Mouse (Mus musculus) midbrain, postnatal 0 days (tissue): ENCODE results near the gene Lamp2. TPM values are rescaled to one million over a fixed set of nuclear protein-coding genes. Genes with fewer than 3 reads are reported as not detected.
A peak's percentile ranks its signal among the peaks of the same experiment; 100 is the strongest.
"Not testable (repeated sequence)": the region's sequence is repeated elsewhere in the genome, so short reads cannot be mapped to it uniquely, and the experiment has no call there.

Source experiments
- ATAC-seq: fragments of 200-750 bp; cut with Nextera tagmentation; 2 replicates; pipeline ENCODE4 v1.8.0; 2017; ENCODE audit warnings: moderate number of reproducible peaks, mild to moderate bottlenecking, moderate TSS enrichment, moderate library complexity; ENCODE audit not compliant: low FRiP score
- DNase-seq: peaks from one replicate; pipeline ENCODE4 v3.0.0-alpha.2; 2015; ENCODE audit warnings: low spot score
- H3K27ac ChIP-seq: fragments of 300-500 bp; sonication (generic); 2 replicates; pipeline ENCODE4 v1.5.1; 2014; ENCODE audit warnings: low read depth, mild to moderate bottlenecking, low read length, mixed read lengths
- H3K27me3 ChIP-seq: fragments of 300-500 bp; sonication (generic); 2 replicates; pipeline ENCODE4 v1.6.1; 2014; ENCODE audit warnings: low read length, control low read depth, mixed read lengths; ENCODE audit not compliant: insufficient read depth
- H3K36me3 ChIP-seq: fragments of 300-500 bp; sonication (generic); 2 replicates; pipeline ENCODE4 v1.6.1; 2014; ENCODE audit warnings: low read length, control low read depth, mixed read lengths; ENCODE audit not compliant: insufficient read depth
- H3K4me1 ChIP-seq: fragments of 300-500 bp; sonication (generic); 2 replicates; pipeline ENCODE4 v1.6.1; 2014; ENCODE audit warnings: mild to moderate bottlenecking, control low read depth, antibody characterized with exemption, low read length, mixed read lengths; ENCODE audit not compliant: insufficient read depth
- H3K4me2 ChIP-seq: fragments of 300-500 bp; sonication (generic); 2 replicates; pipeline ENCODE4 v1.6.1; 2014; ENCODE audit warnings: low read depth, mild to moderate bottlenecking, low read length, mixed read lengths; ENCODE audit not compliant: poor library complexity, severe bottlenecking
- H3K4me3 ChIP-seq: fragments of 300-500 bp; sonication (generic); 2 replicates; pipeline ENCODE4 v1.5.1; 2014; ENCODE audit warnings: low read depth, mild to moderate bottlenecking, low read length, moderate library complexity
- H3K9ac ChIP-seq: fragments of 300-500 bp; sonication (generic); replicated peaks from 2 replicates; pipeline ENCODE4 v1.6.1; 2014; ENCODE audit warnings: mild to moderate bottlenecking, low read length, moderate library complexity, mixed read lengths; ENCODE audit not compliant: poor library complexity, severe bottlenecking
- H3K9me3 ChIP-seq: fragments of 300-500 bp; sonication (generic); 2 replicates; pipeline ENCODE4 v1.6.1; 2016; ENCODE audit warnings: low read length, control low read depth
- CTCF ChIP-seq: IDR thresholded peaks from 2 replicates; pipeline ENCODE4 v1.5.1; 2016; ENCODE audit warnings: antibody characterized with exemption, mild to moderate bottlenecking
- WGBS: fragments of 180-500 bp; shearing (Covaris S2); extraction: QIAGEN DNeasy Blood & Tissue Kit; methylation state at CpG from one replicate; pipeline ENCODE4 v1.1.7; 2014; 5-methylcytosine and 5-hydroxymethylcytosine counted together
- polyA plus RNA-seq: library from polyadenylated mRNA; unstranded; fragments of >200 nt; fragmentation: Nextera tagmentation; extraction: Ambion mirVana; gene quantifications from 2 replicates; pipeline ENCODE4 v1.2.1, GENCODE M21; 2015
- total RNA-seq: library from RNA; depleted of rRNA; stranded (reverse); fragments of >200 nt; gene quantifications from 2 replicates; pipeline ENCODE4 v1.2.3, GENCODE M21; 2014; rRNA removed

Lamp2 gene
- 55.5 and 66.9 TPM in 2 replicates for total RNA-seq
- polyA plus RNA-seq = 59.9 and 61.5 TPM in 2 replicates

- Histone ChIP-seq H3K27ac (peak within 1 kb of the TSS; percentile 21; the same call in 1 of the 2 replicates), H3K4me1 (no peaks in the 10 kb centered on the region), H3K9me3 (no peaks in the 10 kb centered on the region), H3K4me2 (peak within 1 kb of the TSS; percentile 57), H3K9ac (peak within 1 kb of the TSS; percentile 40), H3K27me3 (no peaks in the 10 kb centered on the region), H3K36me3 (no peaks in the 10 kb centered on the region), H3K4me3 (peak within 1 kb of the TSS; percentile 49)
- WGBS = 14% methylated on average over 41 of the region's 47 CpGs
- peak; percentile 91 for DNase-seq
- peak; percentile 97 for ATAC-seq
- no peak for TF ChIP-seq CTCF
These were observed at the start of gene Lamp2 for GRCm38 (mm10) chrX:38455890-38456634. Gene Lamp2 (minus strand): TSS chrX:38456454.

- no peak for DNase-seq
- H3K4me2 ChIP-seq = no peak overlapping the region
- 93% methylated on average over 13 of the region's 14 CpGs for WGBS
- no peaks in the 10 kb centered on the region for H3K36me3 ChIP-seq
- no peak for ATAC-seq
- H3K4me3 ChIP-seq = no peak overlapping the region
- no peaks in the 10 kb centered on the region for H3K4me1 ChIP-seq
- H3K9me3 ChIP-seq = no peaks in the 10 kb centered on the region
- H3K27ac ChIP-seq = no peak overlapping the region
- no peak overlapping the region for H3K9ac ChIP-seq
- no peaks in the 10 kb centered on the region for H3K27me3 ChIP-seq
- TF ChIP-seq CTCF = no peak
These were observed 48.6 kb upstream of the Lamp2 start for GRCm38 (mm10) chrX:38504846-38505245.

GRCm38 (mm10) chrX:38502182-38502581 lies 45.9 kb upstream of the Lamp2 start:
- not testable (repeated sequence) for H3K36me3 ChIP-seq, H3K27ac ChIP-seq, H3K4me3 ChIP-seq, ATAC-seq, H3K9me3 ChIP-seq, H3K4me1 ChIP-seq, H3K9ac ChIP-seq, H3K27me3 ChIP-seq, H3K4me2 ChIP-seq, DNase-seq
- TF ChIP-seq CTCF = peak; percentile 21
- WGBS = 75% methylated on average over 5 of the region's 5 CpGs

GRCm38 (mm10) chrX:38485464-38485863 lies 29.2 kb upstream of the Lamp2 start:
- not testable (repeated sequence) for DNase-seq, H3K9me3 ChIP-seq, H3K27ac ChIP-seq, H3K9ac ChIP-seq, H3K4me3 ChIP-seq, H3K27me3 ChIP-seq, H3K36me3 ChIP-seq, ATAC-seq, H3K4me1 ChIP-seq, H3K4me2 ChIP-seq
- 35% methylated on average over 20 of the region's 20 CpGs for WGBS

- no peaks in the 10 kb centered on the region for H3K4me1 ChIP-seq
- no peak overlapping the region for H3K27ac ChIP-seq
- peak; percentile 0 for DNase-seq
- H3K27me3 ChIP-seq = no peaks in the 10 kb centered on the region
- H3K4me3 ChIP-seq = no peak overlapping the region
- no peak for ATAC-seq
- H3K9ac ChIP-seq = no peak overlapping the region
- no peak for TF ChIP-seq CTCF
- no peak overlapping the region for H3K4me2 ChIP-seq
- H3K9me3 ChIP-seq = no peaks in the 10 kb centered on the region
- WGBS = 79% methylated on average over 1 of the region's 1 CpGs
- no peaks in the 10 kb centered on the region for H3K36me3 ChIP-seq
These were observed 22.3 kb upstream of the Lamp2 start for GRCm38 (mm10) chrX:38478583-38478982.

- TF ChIP-seq CTCF = peak; percentile 69
- peak; percentile 86 for ATAC-seq
- Histone ChIP-seq H3K9me3 (no peaks in the 10 kb centered on the region), H3K27ac (no peak overlapping the region), H3K4me1 (no peaks in the 10 kb centered on the region), H3K9ac (0 out of 2 replicates have a peak overlapping the region, but pooled peaks have one; percentile 33), H3K4me2 (peak overlapping the region; percentile 47), H3K4me3 (peak overlapping the region; percentile 48), H3K36me3 (no peaks in the 10 kb centered on the region), H3K27me3 (no peaks in the 10 kb centered on the region)
- WGBS = 22% methylated on average over 32 of the region's 32 CpGs
- DNase-seq = peak; percentile 82
These were observed 17.5 kb upstream of the Lamp2 start for GRCm38 (mm10) chrX:38473537-38474299.
